Mouse (Mus musculus) kidney, postnatal 0 days (tissue): Measurements from ENCODE around the gene Fbln7. TPM values are rescaled to one million over a fixed set of nuclear protein-coding genes. Genes with fewer than 3 reads are reported as not detected.

Experiments
- ATAC-seq: fragments of 200-750 bp; cut with Nextera tagmentation; replicated peaks from 2 replicates; pipeline ENCODE4 v1.8.0; 2017; ENCODE audit warnings: low read depth, moderate number of reproducible peaks, moderate TSS enrichment, moderate library complexity; ENCODE audit not compliant: low FRiP score
- DNase-seq: peaks from one replicate; pipeline ENCODE4 v3.0.0-alpha.2; 2016; ENCODE audit warnings: low spot score
- H3K27ac ChIP-seq: fragments of 300-500 bp; sonication (generic); 2 replicates; pipeline ENCODE4 v1.5.1; 2014; ENCODE audit warnings: mild to moderate bottlenecking
- H3K27me3 ChIP-seq: fragments of 300-500 bp; sonication (generic); 2 replicates; pipeline ENCODE4 v1.6.1; 2014; ENCODE audit warnings: low read length, mixed read lengths; ENCODE audit not compliant: insufficient read depth
- H3K36me3 ChIP-seq: fragments of 300-500 bp; sonication (generic); 2 replicates; pipeline ENCODE4 v1.6.1; 2014; ENCODE audit warnings: low read length, mixed read lengths; ENCODE audit not compliant: insufficient read depth
- H3K4me1 ChIP-seq: fragments of 300-500 bp; sonication (generic); replicated peaks from 2 replicates; pipeline ENCODE4 v1.6.1; 2014; ENCODE audit warnings: antibody characterized with exemption, low read length, mixed read lengths; ENCODE audit not compliant: insufficient read depth
- H3K4me2 ChIP-seq: fragments of 300-500 bp; sonication (generic); 2 replicates; pipeline ENCODE4 v1.6.1; 2014; ENCODE audit warnings: mild to moderate bottlenecking, low read length, moderate library complexity, mixed read lengths
- H3K4me3 ChIP-seq: fragments of 300-500 bp; sonication (generic); replicated peaks from 2 replicates; pipeline ENCODE4 v1.5.1; 2014; ENCODE audit warnings: low read depth, low read length
- H3K9ac ChIP-seq: fragments of 300-500 bp; sonication (generic); 2 replicates; pipeline ENCODE4 v1.6.1; 2014; ENCODE audit warnings: low read depth, low read length
- H3K9me3 ChIP-seq: fragments of 300-500 bp; sonication (generic); replicated peaks from 2 replicates; pipeline ENCODE4 v1.6.1; 2016; ENCODE audit warnings: low read length, inconsistent platforms, mixed read lengths
- CTCF ChIP-seq: IDR thresholded peaks from 2 replicates; pipeline ENCODE4 v1.5.1; 2016; ENCODE audit warnings: antibody characterized with exemption, low read depth, mild to moderate bottlenecking, moderate library complexity
- WGBS: fragments of 180-500 bp; shearing (Covaris S2); extraction: QIAGEN DNeasy Blood & Tissue Kit; methylation state at CpG from one replicate; pipeline ENCODE4 v1.1.7; 2014; 5-methylcytosine and 5-hydroxymethylcytosine counted together
- polyA plus RNA-seq: library from polyadenylated mRNA; unstranded; fragments of >200 nt; fragmentation: Nextera tagmentation; extraction: Ambion mirVana; gene quantifications from 2 replicates; pipeline ENCODE4 v1.2.1, GENCODE M21; 2015

Gene Fbln7
- polyA plus RNA-seq, 1 experiment from 2014 or later: 8.0 TPM

DNA sequence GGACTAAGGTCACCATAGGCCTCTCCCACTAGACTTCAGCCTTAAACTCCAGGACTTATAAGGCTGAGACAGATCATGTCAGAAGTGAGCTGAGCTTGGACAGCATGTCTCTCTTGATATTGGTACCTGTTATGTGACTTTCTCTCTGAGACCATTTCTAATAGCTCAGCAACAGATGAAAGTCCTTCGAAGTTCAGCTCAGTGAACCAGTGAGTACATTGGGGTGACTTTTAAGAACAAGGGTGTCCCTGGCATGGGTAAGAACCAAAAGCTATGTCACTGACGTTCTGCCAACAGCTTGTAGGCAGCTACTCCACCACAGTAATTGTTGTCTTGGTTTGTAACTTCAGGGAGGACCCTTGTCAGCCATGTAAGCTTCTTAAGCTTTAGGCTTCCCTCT lies 42.1 kb upstream of the Fbln7 start:
- Histone ChIP-seq H3K4me1 (0 out of 2 replicates have a peak, but pooled peaks cover 9% of the 10 kb centered on the region), H3K9me3 (no peaks in the 10 kb centered on the region), H3K9ac (no peak overlapping the region), H3K4me3 (no peak overlapping the region), H3K4me2 (no peak overlapping the region), H3K27ac (no peak overlapping the region), H3K36me3 (no peaks in the 10 kb centered on the region), H3K27me3 (no peaks in the 10 kb centered on the region)
- DNase-seq (no peak), ATAC-seq (no peak)
- 70% methylated on average over 2 of the region's 2 CpGs for WGBS
- no peak for TF ChIP-seq CTCF

DNA sequence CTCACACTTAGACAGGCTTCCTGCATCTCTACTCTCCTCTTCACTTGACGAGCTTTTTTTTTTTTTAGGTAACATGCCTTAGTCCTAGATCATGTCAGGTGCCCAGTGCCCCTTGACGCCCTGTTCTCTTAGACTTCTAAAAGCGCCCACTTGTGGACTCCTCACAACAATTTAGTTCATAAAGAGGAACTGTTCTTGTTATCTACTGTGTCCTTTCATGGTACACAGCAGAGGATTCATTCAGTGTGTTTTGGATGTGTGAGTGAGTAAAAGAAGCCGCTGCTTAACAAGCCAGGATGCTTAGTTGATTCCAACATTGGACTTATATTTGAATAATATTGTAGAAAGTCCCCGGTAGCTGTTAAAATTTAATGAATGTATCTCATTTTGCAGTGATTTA lies 38.9 kb upstream of the Fbln7 start:
- WGBS: 83% methylated on average over 5 of the region's 5 CpGs
- Histone ChIP-seq H3K4me1 (0 out of 2 replicates have a peak, but pooled peaks cover 9% of the 10 kb centered on the region), H3K27me3 (no peaks in the 10 kb centered on the region), H3K36me3 (no peaks in the 10 kb centered on the region), H3K4me2 (no peak overlapping the region), H3K27ac (no peak overlapping the region), H3K9me3 (no peaks in the 10 kb centered on the region), H3K9ac (no peak overlapping the region), H3K4me3 (no peak overlapping the region)
- DNase-seq: no peak
- no peak for TF ChIP-seq CTCF
- ATAC-seq: no peak

DNA sequence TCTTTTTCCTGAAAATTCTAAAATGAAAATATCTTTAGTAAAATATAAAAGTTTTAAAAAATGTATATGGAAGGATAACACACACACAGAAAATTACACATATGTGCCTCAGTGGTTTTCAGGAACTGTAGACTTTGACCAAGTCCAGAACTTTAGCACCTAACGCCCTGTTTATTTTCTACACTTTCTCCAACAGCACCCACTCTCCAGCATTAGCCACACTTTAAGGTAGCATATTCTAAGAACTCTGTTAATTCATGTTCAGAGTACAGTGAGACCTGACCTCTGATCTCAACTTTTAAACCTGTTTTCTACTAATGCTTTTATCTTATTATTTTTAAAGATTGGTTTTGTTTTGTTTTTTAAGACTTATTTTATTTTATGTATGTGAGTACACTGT lies 35.0 kb upstream of the Fbln7 start:
- Histone ChIP-seq H3K9me3 (no peaks in the 10 kb centered on the region), H3K4me2 (no peak overlapping the region), H3K9ac (no peak overlapping the region), H3K36me3 (peaks cover 21% of the 10 kb centered on the region), H3K4me1 (no peaks in the 10 kb centered on the region), H3K27ac (no peak overlapping the region), H3K27me3 (no peaks in the 10 kb centered on the region), H3K4me3 (no peak overlapping the region)
- no peak for ATAC-seq
- TF ChIP-seq CTCF: no peak
- 95% methylated on average over 1 of the region's 1 CpGs for whole genome bisulfite sequencing
- no peak for DNase-seq

DNA sequence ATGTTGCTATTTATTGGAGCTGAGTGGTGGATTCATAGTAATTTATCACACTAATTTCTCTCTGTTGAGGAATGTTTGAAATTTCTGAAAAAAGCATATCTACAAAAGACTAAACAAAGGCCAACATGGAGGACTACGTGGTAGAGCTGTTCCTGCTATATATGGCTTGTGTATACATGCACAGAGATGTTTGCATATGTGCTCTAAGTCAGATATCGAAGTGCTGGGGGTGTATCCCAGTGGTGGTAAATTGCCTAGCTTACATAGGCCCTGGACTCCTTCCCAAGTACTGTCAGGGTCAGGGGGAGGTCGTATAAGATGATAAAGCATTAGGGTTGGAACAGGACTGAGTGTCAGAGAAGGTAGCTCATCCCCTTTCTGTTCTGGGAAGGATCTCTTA lies 30.2 kb upstream of the Fbln7 start:
- peaks cover 37% of the 10 kb centered on the region for H3K36me3 ChIP-seq
- no peak overlapping the region for H3K9ac ChIP-seq
- no peak for DNase-seq
- no peak for ATAC-seq
- H3K4me2 ChIP-seq: no peak overlapping the region
- TF ChIP-seq CTCF: no peak
- H3K4me1 ChIP-seq: no peaks in the 10 kb centered on the region
- no peak overlapping the region for H3K27ac ChIP-seq
- H3K27me3 ChIP-seq: no peaks in the 10 kb centered on the region
- H3K9me3 ChIP-seq: no peaks in the 10 kb centered on the region
- 82% methylated on average over 3 of the region's 3 CpGs for WGBS
- H3K4me3 ChIP-seq: no peak overlapping the region

DNA sequence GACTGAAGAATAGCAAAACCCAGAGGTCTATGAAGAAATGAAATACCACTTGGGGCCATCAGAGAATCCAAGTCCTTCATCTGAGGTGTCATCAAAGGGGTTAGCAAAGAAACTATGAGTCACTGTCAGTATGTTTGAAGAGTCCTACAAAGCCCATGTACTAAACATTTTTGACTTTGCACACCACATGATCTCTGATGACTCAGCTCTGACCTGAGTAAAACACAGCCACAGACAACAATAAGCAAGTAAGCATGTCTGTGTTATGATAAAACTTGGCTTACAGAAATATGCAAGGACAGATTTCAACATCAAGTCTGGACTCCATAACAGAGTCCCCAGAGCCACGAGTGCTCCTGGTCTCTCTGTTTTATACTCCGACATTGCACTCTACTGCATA lies 29.7 kb upstream of the Fbln7 start:
- TF ChIP-seq CTCF: no peak
- H3K9ac ChIP-seq: no peak overlapping the region
- ATAC-seq (peak; percentile 80), DNase-seq (no peak)
- H3K4me1 ChIP-seq: no peaks in the 10 kb centered on the region
- no peak overlapping the region for H3K27ac ChIP-seq
- H3K4me3 ChIP-seq: no peak overlapping the region
- H3K4me2 ChIP-seq: no peak overlapping the region
- 93% methylated on average over 2 of the region's 2 CpGs for WGBS
- no peaks in the 10 kb centered on the region for H3K27me3 ChIP-seq
- H3K9me3 ChIP-seq: no peaks in the 10 kb centered on the region
- peaks cover 39% of the 10 kb centered on the region for H3K36me3 ChIP-seq

DNA sequence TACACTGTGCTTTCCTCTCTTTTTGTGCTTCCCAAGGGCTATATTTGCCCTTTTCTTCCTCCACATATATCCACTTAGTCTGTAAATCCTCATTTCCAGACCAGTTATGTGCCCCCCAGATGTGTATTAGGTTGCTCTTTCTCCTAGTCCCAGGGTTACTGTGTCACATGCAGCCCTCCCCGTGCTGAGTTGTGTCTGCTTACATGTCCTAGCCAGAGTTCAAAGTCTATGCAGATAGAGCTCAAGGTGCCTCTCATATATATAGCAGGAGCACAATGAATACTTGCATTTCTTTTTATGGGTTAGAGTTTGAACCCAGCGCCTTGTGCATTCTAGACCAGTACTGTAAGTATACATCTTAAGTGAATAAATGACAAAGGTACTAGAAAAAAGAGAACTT lies 29.3 kb upstream of the Fbln7 start:
- H3K27ac ChIP-seq: no peak overlapping the region
- no peak for ATAC-seq
- no peaks in the 10 kb centered on the region for H3K9me3 ChIP-seq
- no peak for TF ChIP-seq CTCF
- no peak for DNase-seq
- H3K36me3 ChIP-seq: peaks cover 39% of the 10 kb centered on the region
- 91% methylated on average over 2 of the region's 2 CpGs for WGBS
- H3K9ac ChIP-seq: no peak overlapping the region
- H3K4me3 ChIP-seq: no peak overlapping the region
- H3K27me3 ChIP-seq: no peaks in the 10 kb centered on the region
- H3K4me1 ChIP-seq: no peaks in the 10 kb centered on the region
- H3K4me2 ChIP-seq: no peak overlapping the region

DNA sequence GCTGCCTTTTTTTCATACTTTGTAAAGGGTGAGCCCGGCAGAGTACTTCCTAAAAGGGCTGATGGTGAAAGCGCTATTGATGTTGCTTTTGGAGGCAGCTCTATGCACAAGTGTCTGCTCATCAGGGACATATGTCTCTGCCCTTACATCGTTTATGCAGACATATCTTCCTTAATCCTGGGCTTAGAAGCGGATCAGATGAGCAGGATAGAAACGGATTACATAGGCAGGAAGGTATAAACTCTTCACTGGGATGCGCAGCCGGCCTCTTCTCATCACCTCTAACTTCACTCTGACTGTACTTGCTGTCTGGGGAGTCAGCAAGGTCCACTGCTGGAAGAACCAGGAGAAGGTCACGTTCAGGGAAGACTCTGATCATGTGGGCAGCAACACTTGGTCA lies 25.2 kb upstream of the Fbln7 start:
- ATAC-seq (no peak), DNase-seq (no peak)
- no peak overlapping the region for H3K4me2 ChIP-seq
- no peak overlapping the region for H3K4me3 ChIP-seq
- no peak for TF ChIP-seq CTCF
- no peak overlapping the region for H3K27ac ChIP-seq
- H3K4me1 ChIP-seq: no peaks in the 10 kb centered on the region
- H3K27me3 ChIP-seq: no peaks in the 10 kb centered on the region
- no peaks in the 10 kb centered on the region for H3K9me3 ChIP-seq
- 87% methylated on average over 8 of the region's 8 CpGs for WGBS
- peaks cover 36% of the 10 kb centered on the region for H3K36me3 ChIP-seq
- H3K9ac ChIP-seq: no peak overlapping the region
